Mouse (Mus musculus): ENCODE measurements around the gene Grid1. TPM values are rescaled to one million over a fixed set of nuclear protein-coding genes. Genes with fewer than 3 reads are reported as not detected.

Grid1 gene
- polyA plus RNA-seq, 1 experiment from 2014 or later = 2.5 TPM

GRCm38 (mm10) chr14:35625749-35626148, 805.8 kb downstream of the Grid1 start:
- no peak overlapping the region for H3K4me2 ChIP-seq (ENCODE audit: low read depth, low read length)
- H3K27me3 ChIP-seq (replicated peaks; ENCODE audit: control insufficient read depth, insufficient read depth, low read length) = no peaks in the 10 kb centered on the region
- no peaks in the 10 kb centered on the region for H3K4me1 ChIP-seq (ENCODE audit: control insufficient read depth, insufficient read depth, low read length)
- DNase-seq (ENCODE audit: low spot score) (no peak), ATAC-seq (ENCODE audit: low read depth) (no peak)
- H3K36me3 ChIP-seq (ENCODE audit: control insufficient read depth, insufficient read depth, low read length) = no peaks in the 10 kb centered on the region
- no peak overlapping the region for H3K27ac ChIP-seq (replicated peaks; ENCODE audit: low read depth, low read length)
- 88% methylated on average over 5 of the region's 5 CpGs for WGBS
- H3K4me3 ChIP-seq (ENCODE audit: low read depth, low read length) = no peak overlapping the region
- no peak overlapping the region for H3K9ac ChIP-seq (ENCODE audit: low read depth, low read length)
- H3K9me3 ChIP-seq (ENCODE audit: control insufficient read depth, low read length) = peaks cover 3% of the 10 kb centered on the region; the same call in 1 of the 2 replicates

MicroRNA genes within 50 kb of the gene (microRNA counts, 519-probe panel; counts per million panel counts)
- microRNA mmu-miR-346 = 1,734 counts per million, percentile 10 among the panel's probes with 10 or more counts

Small RNA genes within 50 kb of the gene (microRNA-seq; reads per million reads assigned to microRNA genes)
- gene Mir346 (ENCODE audit: borderline number of aligned reads) = 35.7 reads per million, percentile 40 among the genes with 10 or more reads in this experiment

Other genes with a start within 250 kb of the Grid1 start
- 58.3 and 86.4 TPM in 2 replicates for gene Ldb3, start 231.4 kb upstream of the Grid1 start, polyA plus RNA-seq (2014; fragmentation: Nextera tagmentation; extraction: Ambion mirVana)
- gene Opn4, start 220.0 kb upstream of the Grid1 start, polyA plus RNA-seq (2014; fragmentation: Nextera tagmentation; extraction: Ambion mirVana) = 0.77 and 1.00 TPM in 2 replicates
- 26.9 and 27.4 TPM in 2 replicates for gene Wapl, start 146.2 kb upstream of the Grid1 start, polyA plus RNA-seq (2014; fragmentation: Nextera tagmentation; extraction: Ambion mirVana)

Data from embryonic facial prominence, embryonic 14.5 days (tissue).